Mouse (Mus musculus): ENCODE measurements at regions not wholly inside any gene's neighbourhood (a gene's known extent, or its start where the extent isn't known, plus 50 kb on each side); places are given as distances from the start of the nearest gene placed in this dataset.

- no peak for ATAC-seq (ENCODE audit: low FRiP score, low TSS enrichment)
- H3K4me3 ChIP-seq (ENCODE audit: low read length): no peak overlapping the region
- no peak overlapping the region for H3K27ac ChIP-seq (ENCODE audit: low read length)
- no peak overlapping the region for H3K9ac ChIP-seq (replicated peaks; ENCODE audit: low read length)
- 52% methylated on average over 3 of the region's 3 CpGs for WGBS
- no peaks in the 10 kb centered on the region for H3K4me1 ChIP-seq (ENCODE audit: insufficient read depth, low read length)
- no peaks in the 10 kb centered on the region for H3K27me3 ChIP-seq (ENCODE audit: insufficient read depth, low read length)
- H3K4me2 ChIP-seq (replicated peaks; ENCODE audit: low read depth, low read length): no peak overlapping the region
- H3K9me3 ChIP-seq (ENCODE audit: low read length): no peaks in the 10 kb centered on the region
- H3K36me3 ChIP-seq (ENCODE audit: insufficient read depth, low read length): no peaks in the 10 kb centered on the region
These were observed 514.0 kb downstream of the Adra2a start for GRCm38 (mm10) chr19:54557984-54558383.

GRCm38 (mm10) chr19:54583574-54583973 lies 539.6 kb downstream of the Adra2a start:
- H3K4me2 ChIP-seq (replicated peaks; ENCODE audit: low read depth, low read length): no peak overlapping the region
- no peak overlapping the region for H3K27ac ChIP-seq (ENCODE audit: low read length)
- no peaks in the 10 kb centered on the region for H3K4me1 ChIP-seq (ENCODE audit: insufficient read depth, low read length)
- 91% methylated on average over 2 of the region's 2 CpGs for WGBS
- no peaks in the 10 kb centered on the region for H3K9me3 ChIP-seq (ENCODE audit: low read length)
- H3K9ac ChIP-seq (replicated peaks; ENCODE audit: low read length): no peak overlapping the region
- H3K36me3 ChIP-seq (ENCODE audit: insufficient read depth, low read length): no peaks in the 10 kb centered on the region
- H3K4me3 ChIP-seq (ENCODE audit: low read length): no peak overlapping the region
- no peak for ATAC-seq (ENCODE audit: low FRiP score, low TSS enrichment)
- H3K27me3 ChIP-seq (ENCODE audit: insufficient read depth, low read length): no peaks in the 10 kb centered on the region

- Histone ChIP-seq H3K27me3 (ENCODE audit: insufficient read depth, low read length) (no peaks in the 10 kb centered on the region), H3K4me3 (ENCODE audit: low read length) (no peak overlapping the region), H3K36me3 (ENCODE audit: insufficient read depth, low read length) (no peaks in the 10 kb centered on the region), H3K4me1 (ENCODE audit: insufficient read depth, low read length) (no peaks in the 10 kb centered on the region), H3K9me3 (ENCODE audit: low read length) (no peaks in the 10 kb centered on the region), H3K4me2 (replicated peaks; ENCODE audit: low read depth, low read length) (no peak overlapping the region), H3K9ac (replicated peaks; ENCODE audit: low read length) (no peak overlapping the region), H3K27ac (ENCODE audit: low read length) (no peak overlapping the region)
- ATAC-seq (ENCODE audit: low FRiP score, low TSS enrichment): no peak
- 56% methylated on average over 3 of the region's 3 CpGs for WGBS
These were observed 540.8 kb downstream of the Adra2a start for GRCm38 (mm10) chr19:54584687-54585237.

GRCm38 (mm10) chr19:54585326-54585725 lies 541.4 kb downstream of the Adra2a start:
- no peaks in the 10 kb centered on the region for H3K27me3 ChIP-seq (ENCODE audit: insufficient read depth, low read length)
- H3K27ac ChIP-seq (ENCODE audit: low read length): no peak overlapping the region
- no peak overlapping the region for H3K9ac ChIP-seq (replicated peaks; ENCODE audit: low read length)
- WGBS: 77% methylated on average over 1 of the region's 1 CpGs
- H3K36me3 ChIP-seq (ENCODE audit: insufficient read depth, low read length): no peaks in the 10 kb centered on the region
- no peak overlapping the region for H3K4me2 ChIP-seq (replicated peaks; ENCODE audit: low read depth, low read length)
- H3K4me1 ChIP-seq (ENCODE audit: insufficient read depth, low read length): no peaks in the 10 kb centered on the region
- no peak overlapping the region for H3K4me3 ChIP-seq (ENCODE audit: low read length)
- H3K9me3 ChIP-seq (ENCODE audit: low read length): no peaks in the 10 kb centered on the region
- no peak for ATAC-seq (ENCODE audit: low FRiP score, low TSS enrichment)

GRCm38 (mm10) chr19:54603345-54603744 lies 523.7 kb downstream of the Gpam start:
- 81% methylated on average over 6 of the region's 6 CpGs for WGBS
- Histone ChIP-seq H3K27ac (ENCODE audit: low read length) (no peak overlapping the region), H3K9ac (replicated peaks; ENCODE audit: low read length) (no peak overlapping the region), H3K27me3 (ENCODE audit: insufficient read depth, low read length) (no peaks in the 10 kb centered on the region), H3K9me3 (ENCODE audit: low read length) (no peaks in the 10 kb centered on the region), H3K36me3 (ENCODE audit: insufficient read depth, low read length) (no peaks in the 10 kb centered on the region), H3K4me1 (ENCODE audit: insufficient read depth, low read length) (no peaks in the 10 kb centered on the region), H3K4me2 (replicated peaks; ENCODE audit: low read depth, low read length) (no peak overlapping the region), H3K4me3 (ENCODE audit: low read length) (no peak overlapping the region)
- no peak for ATAC-seq (ENCODE audit: low FRiP score, low TSS enrichment)

GRCm38 (mm10) chr19:54605346-54605745 lies 521.7 kb downstream of the Gpam start:
- Histone ChIP-seq H3K9ac (replicated peaks; ENCODE audit: low read length) (no peak overlapping the region), H3K4me2 (replicated peaks; ENCODE audit: low read depth, low read length) (no peak overlapping the region), H3K36me3 (ENCODE audit: insufficient read depth, low read length) (no peaks in the 10 kb centered on the region), H3K27ac (ENCODE audit: low read length) (no peak overlapping the region), H3K4me1 (ENCODE audit: insufficient read depth, low read length) (no peaks in the 10 kb centered on the region), H3K4me3 (ENCODE audit: low read length) (no peak overlapping the region), H3K9me3 (ENCODE audit: low read length) (no peaks in the 10 kb centered on the region), H3K27me3 (ENCODE audit: insufficient read depth, low read length) (no peaks in the 10 kb centered on the region)
- ATAC-seq (ENCODE audit: low FRiP score, low TSS enrichment): no peak
- 66% methylated on average over 1 of the region's 1 CpGs for WGBS

GRCm38 (mm10) chr19:54616924-54617323 lies 510.1 kb downstream of the Gpam start:
- WGBS: 27% methylated on average over 4 of the region's 4 CpGs
- no peak overlapping the region for H3K27ac ChIP-seq (ENCODE audit: low read length)
- no peak overlapping the region for H3K4me3 ChIP-seq (ENCODE audit: low read length)
- H3K4me2 ChIP-seq (replicated peaks; ENCODE audit: low read depth, low read length): no peak overlapping the region
- H3K9me3 ChIP-seq (ENCODE audit: low read length): 0 out of 2 replicates have a peak, but pooled peaks cover 5% of the 10 kb centered on the region
- no peak overlapping the region for H3K9ac ChIP-seq (replicated peaks; ENCODE audit: low read length)
- no peaks in the 10 kb centered on the region for H3K27me3 ChIP-seq (ENCODE audit: insufficient read depth, low read length)
- no peaks in the 10 kb centered on the region for H3K36me3 ChIP-seq (ENCODE audit: insufficient read depth, low read length)
- peaks cover 11% of the 10 kb centered on the region for H3K4me1 ChIP-seq (ENCODE audit: insufficient read depth, low read length)
- ATAC-seq (ENCODE audit: low FRiP score, low TSS enrichment): peak; percentile 88
